8 mouse cellular contexts compared by ENCODE assay signal in genomic region chr16:4725780-4726527, GRCm38 (mm10). TPM values are rescaled to one million over a fixed set of nuclear protein-coding genes. Genes with fewer than 3 reads are reported as not detected.
A peak's percentile ranks its signal among the peaks of the same experiment; 100 is the strongest.
DNase-seq lines count a peak whose midpoint lies in the region; ATAC-seq lines count a peak whose summit lies in the region.

Hmox2 (plus strand) TSS chr16:4726361.

- ATAC-seq in heart, embryonic 14.5 days (ENCODE audit: insufficient number of reproducible peaks, insufficient read depth, low FRiP score, low read depth) = peak; percentile 93
- peak; percentile 93 for ATAC-seq in liver, embryonic 13.5 days (ENCODE audit: low read depth)
- peak; percentile 97 for ATAC-seq in stomach, embryonic 16.5 days (ENCODE audit: insufficient read depth, low FRiP score)

- peak; percentile 98 for DNase-seq in CD4-positive, CD25-positive, alpha-beta regulatory T cell, adult 2 months (ENCODE audit: low read depth, low spot score)
- DNase-seq in fibroblast of lung, adult 2 months (ENCODE audit: low read depth) = peak; percentile 73
- DNase-seq in kidney, postnatal 14 days = peak; percentile 96
- peak; percentile 94 for DNase-seq in liver, embryonic 13.5 days
- DNase-seq in neural tube, embryonic 10.5 days (ENCODE audit: extremely low spot score, low spot score) = peak; percentile 94

- H3K4me1 ChIP-seq in brown adipose tissue, adult 24 weeks (ENCODE audit: control insufficient read depth, insufficient read depth, insufficient read length, low read length) = peaks cover 11% of the 10 kb centered on the region
- peaks cover 0 to 23% of the 10 kb centered on the region in 2 experiments; a peak in 1 of 4 replicates for H3K4me1 ChIP-seq in heart, embryonic 14.5 days (ENCODE audit: control insufficient read depth in 2 of 2, insufficient read depth in 2 of 2, low read length in 2 of 2)
- peaks cover 58% of the 10 kb centered on the region for H3K4me1 ChIP-seq in liver, embryonic 13.5 days (replicated peaks)
- H3K4me1 ChIP-seq in stomach, embryonic 16.5 days (ENCODE audit: control insufficient read depth, insufficient read depth, low read length) = peaks cover 7% of the 10 kb centered on the region; the same call in 1 of the 2 replicates

- 5% methylated on average over 34 of the region's 35 CpGs for WGBS in heart, embryonic 14.5 days
- 5% methylated on average over 35 of the region's 35 CpGs for WGBS in liver, embryonic 13.5 days (ENCODE audit: insufficient replicate concordance)
- 5% methylated on average over 35 of the region's 35 CpGs for WGBS in stomach, embryonic 16.5 days

- H3K27me3 ChIP-seq in heart, embryonic 14.5 days (ENCODE audit: control insufficient read depth, insufficient read depth, low read length) = no peaks in the 10 kb centered on the region
- H3K27me3 ChIP-seq in liver, embryonic 13.5 days = no peaks in the 10 kb centered on the region
- no peaks in the 10 kb centered on the region for H3K27me3 ChIP-seq in stomach, embryonic 16.5 days (ENCODE audit: control insufficient read depth, insufficient read depth, low read length)

- peak within 1 kb of the TSS; percentile 95 for H3K9ac ChIP-seq in heart, embryonic 14.5 days (ENCODE audit: low read length)
- peak within 1 kb of the TSS; percentile 88 for H3K9ac ChIP-seq in liver, embryonic 13.5 days
- peak within 1 kb of the TSS; percentile 94 for H3K9ac ChIP-seq in stomach, embryonic 16.5 days (ENCODE audit: low read length)

- H3K4me3 ChIP-seq in brown adipose tissue, adult 24 weeks (ENCODE audit: insufficient read depth, low read depth, low read length) = peak within 1 kb of the TSS; percentile 88
- peak within 1 kb of the TSS; percentile 96 to 98 for H3K4me3 ChIP-seq in heart, embryonic 14.5 days (ENCODE audit: control insufficient read depth in 1 of 2, insufficient read depth in 1 of 2, low read depth in 1 of 2, low read length in 2 of 2)
- peak within 1 kb of the TSS; percentile 81 for H3K4me3 ChIP-seq in liver, embryonic 13.5 days (replicated peaks)
- H3K4me3 ChIP-seq in stomach, embryonic 16.5 days (replicated peaks; ENCODE audit: low read length) = peak within 1 kb of the TSS; percentile 88

- H3K9me3 ChIP-seq in heart, embryonic 14.5 days (ENCODE audit: control insufficient read depth, low read length) = no peaks in the 10 kb centered on the region
- no peaks in the 10 kb centered on the region for H3K9me3 ChIP-seq in liver, embryonic 13.5 days (replicated peaks)
- H3K9me3 ChIP-seq in stomach, embryonic 16.5 days (replicated peaks; ENCODE audit: control insufficient read depth, low read length) = no peaks in the 10 kb centered on the region

- peak within 1 kb of the TSS; percentile 84 for H3K27ac ChIP-seq in brown adipose tissue, adult 24 weeks (replicated peaks; ENCODE audit: low read depth, low read length)
- peak within 1 kb of the TSS; percentile 92 for H3K27ac ChIP-seq in heart, embryonic 14.5 days (replicated peaks in 1 of 2; ENCODE audit: control insufficient read depth in 1 of 2, insufficient read depth in 1 of 2, low read depth in 2 of 2, low read length in 2 of 2)
- H3K27ac ChIP-seq in liver, embryonic 13.5 days = peak within 1 kb of the TSS; percentile 77
- H3K27ac ChIP-seq in stomach, embryonic 16.5 days (ENCODE audit: low read length) = peak within 1 kb of the TSS; percentile 77

- no peaks in the 10 kb centered on the region for H3K36me3 ChIP-seq in heart, embryonic 14.5 days (ENCODE audit: control insufficient read depth, insufficient read depth, low read length)
- no peaks in the 10 kb centered on the region for H3K36me3 ChIP-seq in liver, embryonic 13.5 days
- H3K36me3 ChIP-seq in stomach, embryonic 16.5 days (ENCODE audit: control insufficient read depth, insufficient read depth, low read length) = no peaks in the 10 kb centered on the region

- peak within 1 kb of the TSS; percentile 89 for H3K4me2 ChIP-seq in heart, embryonic 14.5 days (ENCODE audit: low read length)
- peak within 1 kb of the TSS; percentile 91 for H3K4me2 ChIP-seq in liver, embryonic 13.5 days
- peak within 1 kb of the TSS; percentile 58 for H3K4me2 ChIP-seq in stomach, embryonic 16.5 days (ENCODE audit: low read depth, low read length)

RNA-seq across cellular contexts. Expression of gene Hmox2, which starts in this region (rescaled TPM):
- polyA plus RNA-seq in brown adipose tissue, adult 24 weeks (2012; ENCODE audit: insufficient read depth, insufficient read length, missing spikeins) = 74.8 and 95.3 TPM in 2 replicates
- 87.1 and 103 TPM in 2 replicates for polyA plus RNA-seq in heart, embryonic 14.5 days (2014; fragmentation: Nextera tagmentation; extraction: Ambion mirVana)
- 38.9 and 40.1 TPM in 2 replicates for polyA plus RNA-seq in liver, embryonic 13.5 days (2015; fragmentation: Nextera tagmentation; extraction: Ambion mirVana)
- 83.3 and 85.2 TPM in 2 replicates for polyA plus RNA-seq in stomach, embryonic 16.5 days (2015; fragmentation: Nextera tagmentation; extraction: Ambion mirVana)

Comparison
In these comparisons a context has a peak if more than half of its experiments do, and no peak if none do; other contexts are left out.
1. Peak in every context shown above with its lines: DNase-seq, ATAC-seq, H3K4me3 ChIP-seq and H3K27ac ChIP-seq.